Mouse (Mus musculus) myocyte (in vitro differentiated cells): Measurements from ENCODE around the gene Vmn1r183. TPM values are rescaled to one million over a fixed set of nuclear protein-coding genes. Genes with fewer than 3 reads are reported as not detected.

ENCODE experiments used
- H3K27me3 ChIP-seq: one replicate; pipeline ENCODE4 v1.6.1; 2011; ENCODE audit not compliant: control insufficient read depth, insufficient read depth, insufficient read length
- H3K36me3 ChIP-seq: one replicate; pipeline ENCODE4 v1.6.1; 2011; ENCODE audit not compliant: control insufficient read depth, insufficient read depth
- H3K4me2 ChIP-seq: one replicate; pipeline ENCODE4 v1.6.1; 2011; ENCODE audit warnings: low read depth, control low read depth
- H3K4me3 ChIP-seq: one replicate; pipeline ENCODE4 v1.5.1; 2011; ENCODE audit warnings: mild to moderate bottlenecking, control low read depth, moderate library complexity
- H3K79me2 ChIP-seq: one replicate; pipeline ENCODE4 v1.6.1; 2011; ENCODE audit not compliant: control insufficient read depth, insufficient read depth
- H3ac ChIP-seq: one replicate; pipeline ENCODE4 v1.6.1; 2011; ENCODE audit not compliant: control insufficient read depth, insufficient read length
- CEBPB ChIP-seq: IDR thresholded peaks from 2 replicates; pipeline ENCODE4 v1.6.1; 2011; ENCODE audit warnings: mild to moderate bottlenecking, moderate library complexity; ENCODE audit not compliant: poor library complexity, insufficient read depth, severe bottlenecking
- MAX ChIP-seq: IDR thresholded peaks from one replicate; pipeline ENCODE4 v1.6.1; 2011; ENCODE audit warnings: low read depth, mild to moderate bottlenecking, control low read depth
- MYOD1 ChIP-seq, 3 experiments: IDR thresholded peaks; one replicate each; pipeline ENCODE4 v1.6.1; 2011; ENCODE audit warnings: control low read depth in 2 of 3, low read depth in 2 of 3, mild to moderate bottlenecking in 2 of 3, moderate library complexity in 1 of 3; ENCODE audit not compliant: insufficient read length in 2 of 3, control insufficient read depth in 1 of 3
- POLR2A ChIP-seq: IDR thresholded peaks from one replicate; pipeline ENCODE4 v1.6.1; 2011; ENCODE audit warnings: low read depth, mild to moderate bottlenecking, control low read depth, moderate library complexity; ENCODE audit not compliant: insufficient read length
- REST ChIP-seq: IDR thresholded peaks from one replicate; pipeline ENCODE4 v1.6.1; 2011; ENCODE audit warnings: mild to moderate bottlenecking, control low read depth, moderate library complexity; ENCODE audit not compliant: insufficient read depth, insufficient read length
- SRF ChIP-seq: IDR thresholded peaks from one replicate; pipeline ENCODE4 v1.6.1; 2011; ENCODE audit warnings: low read depth; ENCODE audit not compliant: control insufficient read depth, insufficient read length
- TCF12 ChIP-seq: IDR thresholded peaks from one replicate; pipeline ENCODE4 v1.6.1; 2011; ENCODE audit warnings: mild to moderate bottlenecking, control low read depth; ENCODE audit not compliant: poor library complexity, insufficient read depth, severe bottlenecking
- polyA plus RNA-seq: library from polyadenylated mRNA; unstranded; fragments of >200 nt; fragmentation: generic; extraction: Trizol; gene quantifications from one replicate; pipeline ENCODE4 v1.2.1, GENCODE M21; 2012; ENCODE audit warnings: missing spikeins

Vmn1r183 gene
- polyA plus RNA-seq, 1 experiment = not detected

GRCm38 (mm10) chr7:24112156-24112856 lies 59.3 kb downstream of the Vmn1r183 start, which contains the start of gene Zfp112:
TSS of gene Zfp112 (plus strand) at chr7:24112314.
- Histone ChIP-seq H3K4me3 (peak within 1 kb of the TSS; percentile 73), H3K27me3 (no peaks in the 10 kb centered on the region), H3K4me2 (peak within 1 kb of the TSS; percentile 98), H3K36me3 (peaks cover 4% of the 10 kb centered on the region), H3ac (peak within 1 kb of the TSS; percentile 11), H3K79me2 (no peaks in the 10 kb centered on the region)
- peak; percentile 10 for TF ChIP-seq POLR2A
- TF ChIP-seq MYOD1 (IDR thresholded peaks at IDR 0.05; ENCODE audit: control insufficient read depth in 1 of 3, insufficient read length in 2 of 3, low read depth in 2 of 3) = peak in 1 of 3 experiments; percentile 11
- no peak for TF ChIP-seq SRF
- TF ChIP-seq REST = no peak
- TF ChIP-seq CEBPB = no peak
- no peak for TF ChIP-seq MAX

GRCm38 (mm10) chr7:24113001-24113400 lies 59.9 kb downstream of the Vmn1r183 start:
- no peaks in the 10 kb centered on the region for H3K27me3 ChIP-seq
- no peaks in the 10 kb centered on the region for H3K79me2 ChIP-seq
- peak overlapping the region; percentile 98 for H3K4me2 ChIP-seq
- H3K4me3 ChIP-seq = peak overlapping the region; percentile 73
- H3K36me3 ChIP-seq = no peaks in the 10 kb centered on the region
- TF ChIP-seq POLR2A (peak; percentile 18), TCF12 (no peak), MAX (no peak)
- peak overlapping the region; percentile 11 for H3ac ChIP-seq

Other genes with a start within 250 kb of the Vmn1r183 start
- gene Vmn1r175, start 242.6 kb upstream of the Vmn1r183 start, polyA plus RNA-seq = not detected
- not detected for gene Vmn1r176, start 215.9 kb upstream of the Vmn1r183 start, polyA plus RNA-seq
- not detected for gene Vmn1r177, start 186.8 kb upstream of the Vmn1r183 start, polyA plus RNA-seq
- not detected for gene Vmn1r178, start 161.2 kb upstream of the Vmn1r183 start, polyA plus RNA-seq
- gene Vmn1r179, start 126.3 kb upstream of the Vmn1r183 start, polyA plus RNA-seq = not detected
- gene Vmn1r180, start 102.6 kb upstream of the Vmn1r183 start, polyA plus RNA-seq = not detected
- not detected for gene Vmn1r181, start 78.6 kb upstream of the Vmn1r183 start, polyA plus RNA-seq
- not detected for gene V1rd19, start 51.6 kb upstream of the Vmn1r183 start, polyA plus RNA-seq
- gene Zfp180, start 28.7 kb downstream of the Vmn1r183 start, polyA plus RNA-seq = 9.0 TPM
- 1.2 TPM for gene Zfp112, start 59.1 kb downstream of the Vmn1r183 start, polyA plus RNA-seq
- 2.0 TPM for gene Zfp235, start 80.9 kb downstream of the Vmn1r183 start, polyA plus RNA-seq
- gene Zfp114, start 121.8 kb downstream of the Vmn1r183 start, polyA plus RNA-seq = not detected
- 0.90 TPM for gene Zfp111, start 158.2 kb downstream of the Vmn1r183 start, polyA plus RNA-seq
- 0.46 TPM for gene Zfp109, start 184.3 kb downstream of the Vmn1r183 start, polyA plus RNA-seq
- gene Zfp108, start 201.5 kb downstream of the Vmn1r183 start, polyA plus RNA-seq = 0.38 TPM
- gene Zfp93, start 217.2 kb downstream of the Vmn1r183 start, polyA plus RNA-seq = 1.4 TPM
- 4.3 TPM for gene Zfp61, start 248.0 kb downstream of the Vmn1r183 start, polyA plus RNA-seq